Mouse (Mus musculus): ENCODE data around the gene Slc9a9.

- TF ChIP-seq CTCF (IDR thresholded peaks at IDR 0.05; ENCODE audit: insufficient read depth, low read depth, low read length) (no peak), POLR2A (IDR thresholded peaks at IDR 0.05; ENCODE audit: insufficient read depth, low read depth, low read length) (no peak)
Measured at GRCm38 (mm10) chr9:95096486-95096885, 426.8 kb downstream of the Slc9a9 start.

Measured in olfactory bulb, adult 2 months (tissue).